Mouse (Mus musculus) CH12.LX (cell line): Measurements from ENCODE around the gene Prkcd. TPM values are rescaled to one million over a fixed set of nuclear protein-coding genes. Genes with fewer than 3 reads are reported as not detected.

Source experiments
- DNase-seq: peaks from one replicate; pipeline ENCODE4 v3.0.0-alpha.2; 2013; ENCODE audit errors: extremely low read depth
- H3K27ac ChIP-seq: 2 replicates; pipeline ENCODE4 v1.5.1; 2012; ENCODE audit warnings: low read depth, mild to moderate bottlenecking, control low read depth, moderate library complexity; ENCODE audit not compliant: insufficient read depth
- H3K27me3 ChIP-seq: replicated peaks from 2 replicates; pipeline ENCODE3; 2012; ENCODE audit warnings: inconsistent platforms
- H3K36me3 ChIP-seq, 2 experiments: replicated peaks in 1 of 2; 2 replicates each; pipeline versions ENCODE3 to v1.6.1; 2012; ENCODE audit warnings: inconsistent platforms in 1 of 2, low read length in 1 of 2, mild to moderate bottlenecking in 1 of 2, mixed read lengths in 1 of 2, moderate library complexity in 1 of 2; ENCODE audit not compliant: control insufficient read depth in 1 of 2, insufficient read depth in 1 of 2
- H3K4me1 ChIP-seq, 2 experiments: 2 replicates each; pipeline ENCODE4 v1.6.1; 2012; ENCODE audit warnings: inconsistent platforms in 1 of 2, moderate library complexity in 1 of 2; ENCODE audit not compliant: insufficient read depth in 2 of 2, control insufficient read depth in 1 of 2
- H3K4me2 ChIP-seq: 2 replicates; pipeline ENCODE4 v1.6.1; 2012; ENCODE audit warnings: low read depth, mild to moderate bottlenecking, control low read depth; ENCODE audit not compliant: poor library complexity, insufficient read depth, severe bottlenecking
- H3K4me3 ChIP-seq, 3 experiments: fragments of 150-350 bp in 1 of 3; sonication (generic) in 1 of 3; replicated peaks in 1 of 3; 2 replicates each; pipeline versions ENCODE3 to v1.5.1; 2011 to 2012; ENCODE audit warnings: low read depth in 2 of 3, low read length in 2 of 3, mild to moderate bottlenecking in 2 of 3, moderate library complexity in 2 of 3, control low read depth in 1 of 3, improper control_type of control experiment in 1 of 3, inconsistent platforms in 1 of 3, mixed read lengths in 1 of 3; ENCODE audit not compliant: poor library complexity in 1 of 3
- H3K79me2 ChIP-seq: replicated peaks from 2 replicates; pipeline ENCODE4 v1.6.1; 2012; ENCODE audit warnings: mild to moderate bottlenecking, moderate library complexity; ENCODE audit not compliant: control insufficient read depth, poor library complexity, insufficient read depth, severe bottlenecking; ENCODE audit errors: extremely low read depth
- H3K9ac ChIP-seq: 2 replicates; pipeline ENCODE4 v1.6.1; 2012; ENCODE audit warnings: low read depth, mild to moderate bottlenecking, control low read depth, moderate library complexity; ENCODE audit not compliant: insufficient read depth
- H3K9me3 ChIP-seq: replicated peaks from 2 replicates; pipeline ENCODE3; 2012; ENCODE audit warnings: low read length, inconsistent platforms, mixed read lengths
- BHLHE40 ChIP-seq: IDR thresholded peaks from 2 replicates; pipeline ENCODE4 v1.6.1; 2011; ENCODE audit warnings: mild to moderate bottlenecking, low read depth, low read length, improper control_type of control experiment
- GABPA ChIP-seq: IDR thresholded peaks from 2 replicates; pipeline ENCODE4 v1.6.1; 2012; ENCODE audit warnings: low read depth, low read length, improper control_type of control experiment, inconsistent platforms; ENCODE audit not compliant: insufficient replicate concordance
- NELFE ChIP-seq: IDR thresholded peaks from 2 replicates; pipeline ENCODE4 v1.6.1; 2011; ENCODE audit warnings: low read depth, low read length, improper control_type of control experiment
- PAX5 ChIP-seq: IDR thresholded peaks from 2 replicates; pipeline ENCODE4 v1.6.1; 2012; ENCODE audit warnings: low read length, inconsistent platforms, mixed read lengths
- POLR2A ChIP-seq: IDR thresholded peaks from 2 replicates; pipeline ENCODE4 v1.6.1; 2011; ENCODE audit warnings: low read depth, mild to moderate bottlenecking, improper control_type of control experiment, low read length
- SMC3 ChIP-seq: IDR thresholded peaks from 2 replicates; pipeline ENCODE4 v1.6.1; 2011; ENCODE audit warnings: low read depth, low read length, improper control_type of control experiment
- TCF12 ChIP-seq: IDR thresholded peaks from 2 replicates; pipeline ENCODE4 v1.6.1; 2014; ENCODE audit warnings: low read depth, mild to moderate bottlenecking, inconsistent platforms, low read length, improper control_type of control experiment
- USF2 ChIP-seq: conservative IDR thresholded peaks from 2 replicates; pipeline ENCODE4 v1.6.1; 2011; ENCODE audit warnings: low read depth, low read length, improper control_type of control experiment
- ZC3H11A ChIP-seq: IDR thresholded peaks from 2 replicates; pipeline ENCODE4 v1.6.1; 2012; ENCODE audit warnings: low read depth, mild to moderate bottlenecking, inconsistent platforms, low read length, improper control_type of control experiment
- ZNF384 ChIP-seq: IDR thresholded peaks from 2 replicates; pipeline ENCODE4 v1.6.1; 2012; ENCODE audit warnings: low read depth, low read length, improper control_type of control experiment, inconsistent platforms
- dilution Hi-C: fragments of 300-500 bp; cut with MboI; formaldehyde crosslinking; loops from 2 replicates; pipeline ENCODE4 v1.14.3; 2020; ENCODE audit warnings: low sequenced_read_pairs; ENCODE audit not compliant: extremely low pct_unique_long_range_greater_than_20kb, extremely low pct_ligation_motif_present
- in situ Hi-C: fragments of 300-500 bp; cut with MboI; formaldehyde crosslinking; loops from 3 replicates; pipeline ENCODE4 v1.14.3; 2019; ENCODE audit warnings: low sequenced_read_pairs, low pct_ligation_motif_present, low pct_unique_long_range_greater_than_20kb, mixed read lengths
- polyA plus RNA-seq: library from polyadenylated mRNA; unstranded; fragments of >175 nt; gene quantifications from 2 replicates; pipeline ENCODE4 v1.2.1, GENCODE M21; 2012; ENCODE audit warnings: low read depth; ENCODE audit not compliant: insufficient read length
- total RNA-seq, 2 experiments: library from RNA; depleted of rRNA; stranded (reverse); fragments of 300-350 nt in 1 of 2; fragments of >200 nt in 1 of 2; gene quantifications; 2 replicates each; pipeline ENCODE4 v1.2.3; 2012 to 2014

The Prkcd gene
- total and polyA plus RNA-seq, 3 experiments: 109 to 186 (median 122) TPM

DNA sequence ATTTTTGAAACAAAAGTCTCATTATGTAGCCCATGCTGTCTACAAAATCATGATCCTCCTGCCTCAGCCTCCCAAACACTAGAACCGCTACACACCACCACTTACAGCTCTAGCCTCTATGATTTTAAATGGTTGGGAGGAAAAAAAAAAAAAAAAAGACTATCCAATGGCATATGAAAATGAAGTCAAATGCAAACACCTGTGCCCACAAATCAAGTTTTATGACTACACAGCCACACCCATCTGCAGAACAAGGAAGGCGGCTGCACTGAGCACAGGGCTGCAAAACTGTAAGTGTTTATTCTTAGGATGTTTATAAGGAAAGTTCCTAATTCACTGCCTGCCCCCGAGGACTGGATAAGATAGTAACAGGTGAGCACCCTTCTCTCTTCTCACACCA, 29.6 kb downstream of the Prkcd start:
- Histone ChIP-seq H3K36me3 (peaks cover 48 to 77% of the 10 kb centered on the region in 2 experiments), H3K9ac (no peak overlapping the region), H3K4me2 (no peak overlapping the region), H3K9me3 (no peaks in the 10 kb centered on the region), H3K27ac (no peak overlapping the region), H3K27me3 (no peaks in the 10 kb centered on the region), H3K4me3 (no peak overlapping the region), H3K79me2 (no peaks in the 10 kb centered on the region), H3K4me1 (peaks cover 34 to 84% of the 10 kb centered on the region in 2 experiments)
- in situ Hi-C loops: no loop called here
- dilution Hi-C loops: no loop called here
- DNase-seq: peak; percentile 44
- TF ChIP-seq SMC3 (no peak), ZNF384 (peak; percentile 70)
- TF ChIP-seq, all 38 proteins: peak for 1

DNA sequence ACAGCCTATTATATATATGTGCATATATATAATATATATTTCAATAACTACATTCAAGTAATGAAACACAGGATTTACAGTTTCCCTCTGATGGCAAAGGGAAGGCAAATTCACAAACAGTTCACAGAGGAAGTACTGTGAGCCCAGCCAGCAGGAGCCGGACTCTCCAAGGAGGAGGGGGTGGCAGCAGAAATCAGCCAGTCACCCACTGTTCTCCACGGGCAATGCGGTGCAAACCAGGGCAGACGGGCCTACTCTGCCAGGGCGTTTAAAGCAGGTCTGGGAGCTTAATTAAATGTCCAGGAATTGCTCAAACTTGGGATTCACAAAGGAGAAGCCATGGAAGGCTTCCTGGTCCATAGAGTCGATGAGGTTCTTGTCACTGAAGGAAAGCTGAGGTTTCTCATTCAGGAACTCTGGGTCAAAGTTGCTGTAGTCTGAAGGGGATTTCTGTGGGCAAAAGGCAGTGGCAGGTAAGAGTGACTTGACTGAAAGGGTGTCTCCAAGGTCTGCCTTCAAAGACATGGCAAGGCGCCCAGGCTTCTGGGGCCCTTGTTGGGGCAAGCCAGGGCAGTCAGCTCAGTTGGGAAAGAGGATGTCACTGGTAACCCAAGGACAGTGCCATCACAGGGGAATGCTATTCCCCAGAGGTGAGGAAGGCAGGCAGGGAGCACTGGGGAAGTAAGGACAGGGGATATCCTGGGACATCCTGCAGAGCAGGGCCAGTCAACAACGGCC, 30.3 kb downstream of the Prkcd start:
- no peaks in the 10 kb centered on the region for H3K9me3 ChIP-seq
- no peaks in the 10 kb centered on the region for H3K79me2 ChIP-seq
- no peak overlapping the region for H3K4me3 ChIP-seq
- H3K4me1 ChIP-seq: peaks cover 34 to 81% of the 10 kb centered on the region in 2 experiments
- no peak overlapping the region for H3K4me2 ChIP-seq
- dilution Hi-C loops: no loop called here
- H3K36me3 ChIP-seq: peaks cover 41 to 70% of the 10 kb centered on the region in 2 experiments
- in situ Hi-C loops: no loop called here
- no peak overlapping the region for H3K9ac ChIP-seq
- no peak for TF ChIP-seq BHLHE40
- no peak for TF ChIP-seq ZC3H11A
- TF ChIP-seq USF2: no peak
- no peak for TF ChIP-seq POLR2A
- TF ChIP-seq TCF12: no peak
- no peak for TF ChIP-seq PAX5
- no peak for TF ChIP-seq GABPA
- H3K27me3 ChIP-seq: no peaks in the 10 kb centered on the region
- DNase-seq: no peak
- H3K27ac ChIP-seq: peak overlapping the region; percentile 53

DNA sequence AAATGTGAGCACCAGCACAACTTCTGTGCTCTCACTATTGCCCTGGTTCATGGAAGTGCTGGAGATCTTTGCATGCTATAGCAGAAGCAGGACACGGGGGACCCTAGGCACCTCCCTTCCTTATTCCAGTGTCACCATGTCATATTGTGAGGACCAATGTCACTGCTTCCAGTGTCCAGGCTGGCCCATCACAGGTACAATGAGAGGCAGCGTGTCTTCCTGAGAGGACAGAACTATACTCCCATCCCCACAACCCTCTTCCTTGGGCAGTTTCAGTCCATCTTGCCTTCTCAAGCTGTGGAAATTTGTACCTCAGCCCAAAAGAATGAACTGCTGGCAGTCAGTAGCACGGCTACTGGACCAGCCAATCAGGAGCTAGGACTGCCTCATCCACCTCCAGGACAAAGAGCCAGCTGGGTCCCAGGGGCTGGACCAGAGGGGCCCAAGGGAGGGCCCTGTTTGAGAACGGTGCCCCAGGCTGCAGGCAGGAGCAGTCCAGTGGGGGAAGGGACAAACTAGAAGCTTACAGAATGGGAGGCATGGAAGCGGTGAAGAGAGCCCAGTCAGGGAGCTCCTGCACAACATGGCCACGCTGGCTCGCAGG, 31.8 kb downstream of the Prkcd start:
- no peaks in the 10 kb centered on the region for H3K27me3 ChIP-seq
- H3K9me3 ChIP-seq: no peaks in the 10 kb centered on the region
- in situ Hi-C loops (no loop called here), dilution Hi-C loops (no loop called here)
- H3K4me2 ChIP-seq: no peak overlapping the region
- peak; percentile 32 for DNase-seq
- H3K27ac ChIP-seq: peak overlapping the region; percentile 77
- H3K4me1 ChIP-seq: peaks cover 34 to 80% of the 10 kb centered on the region in 2 experiments
- no peak overlapping the region for H3K4me3 ChIP-seq
- H3K36me3 ChIP-seq: peaks cover 28 to 55% of the 10 kb centered on the region in 2 experiments
- H3K9ac ChIP-seq: no peak overlapping the region
- TF ChIP-seq NELFE: no peak
- TF ChIP-seq POLR2A: 0 out of 2 replicates have a peak, but pooled peaks have one; percentile 3
- no peaks in the 10 kb centered on the region for H3K79me2 ChIP-seq
